Mouse (Mus musculus) midbrain, embryonic 15.5 days (tissue): ENCODE results near the gene Ddx25. TPM values are rescaled to one million over a fixed set of nuclear protein-coding genes. Genes with fewer than 3 reads are reported as not detected.
A peak's percentile ranks its signal among the peaks of the same experiment; 100 is the strongest.

Experiments
- ATAC-seq: fragments of 200-750 bp; cut with Nextera tagmentation; replicated peaks from 2 replicates; pipeline ENCODE4 v1.8.0; 2017; ENCODE audit warnings: moderate TSS enrichment
- H3K27ac ChIP-seq: fragments of 300-500 bp; sonication (generic); 2 replicates; pipeline ENCODE4 v1.5.1; 2015; ENCODE audit warnings: mild to moderate bottlenecking, inconsistent platforms
- H3K27me3 ChIP-seq: fragments of 300-500 bp; sonication (generic); replicated peaks from 2 replicates; pipeline ENCODE4 v1.6.1; 2015; ENCODE audit warnings: inconsistent platforms
- H3K36me3 ChIP-seq: fragments of 300-500 bp; sonication (generic); replicated peaks from 2 replicates; pipeline ENCODE4 v1.6.1; 2015; ENCODE audit warnings: inconsistent platforms
- H3K4me1 ChIP-seq: fragments of 300-500 bp; sonication (generic); 2 replicates; pipeline ENCODE4 v1.6.1; 2015; ENCODE audit warnings: inconsistent platforms
- H3K4me2 ChIP-seq: fragments of 300-500 bp; sonication (generic); 2 replicates; pipeline ENCODE4 v1.6.1; 2015; ENCODE audit warnings: inconsistent platforms, mild to moderate bottlenecking, moderate library complexity
- H3K4me3 ChIP-seq: fragments of 300-500 bp; sonication (generic); 2 replicates; pipeline ENCODE4 v1.5.1; 2015; ENCODE audit warnings: mild to moderate bottlenecking, inconsistent platforms
- H3K9ac ChIP-seq: fragments of 300-500 bp; sonication (generic); 2 replicates; pipeline ENCODE4 v1.6.1; 2015; ENCODE audit warnings: mild to moderate bottlenecking, inconsistent platforms
- H3K9me3 ChIP-seq: fragments of 300-500 bp; sonication (generic); 2 replicates; pipeline ENCODE4 v1.6.1; 2016; ENCODE audit warnings: inconsistent platforms
- WGBS: fragments of 180-500 bp; shearing (Covaris S2); methylation state at CpG from one replicate; pipeline ENCODE4 v1.1.7; 2015; ENCODE audit warnings: mixed read lengths; 5-methylcytosine and 5-hydroxymethylcytosine counted together
- polyA plus RNA-seq: library from polyadenylated mRNA; unstranded; fragments of >200 nt; fragmentation: Nextera tagmentation; extraction: Ambion mirVana; gene quantifications from 2 replicates; pipeline ENCODE4 v1.2.1, GENCODE M21; 2015

Gene Ddx25
- 27.9 and 30.0 TPM in 2 replicates for polyA plus RNA-seq

- WGBS: under 1% methylated on average over 59 of the region's 59 CpGs
- H3K36me3 ChIP-seq: peaks cover 13% of the 10 kb centered on the region; the same call in 1 of the 2 replicates
- ATAC-seq: peak; percentile 88
Observed at GRCm38 (mm10) chr9:35558257-35559008, at the start of gene Ddx25, which contains the start of gene Pus3. Gene Ddx25 (minus strand): TSS chr9:35558528. Gene Pus3 (plus strand): TSS chr9:35558595.

DNA sequence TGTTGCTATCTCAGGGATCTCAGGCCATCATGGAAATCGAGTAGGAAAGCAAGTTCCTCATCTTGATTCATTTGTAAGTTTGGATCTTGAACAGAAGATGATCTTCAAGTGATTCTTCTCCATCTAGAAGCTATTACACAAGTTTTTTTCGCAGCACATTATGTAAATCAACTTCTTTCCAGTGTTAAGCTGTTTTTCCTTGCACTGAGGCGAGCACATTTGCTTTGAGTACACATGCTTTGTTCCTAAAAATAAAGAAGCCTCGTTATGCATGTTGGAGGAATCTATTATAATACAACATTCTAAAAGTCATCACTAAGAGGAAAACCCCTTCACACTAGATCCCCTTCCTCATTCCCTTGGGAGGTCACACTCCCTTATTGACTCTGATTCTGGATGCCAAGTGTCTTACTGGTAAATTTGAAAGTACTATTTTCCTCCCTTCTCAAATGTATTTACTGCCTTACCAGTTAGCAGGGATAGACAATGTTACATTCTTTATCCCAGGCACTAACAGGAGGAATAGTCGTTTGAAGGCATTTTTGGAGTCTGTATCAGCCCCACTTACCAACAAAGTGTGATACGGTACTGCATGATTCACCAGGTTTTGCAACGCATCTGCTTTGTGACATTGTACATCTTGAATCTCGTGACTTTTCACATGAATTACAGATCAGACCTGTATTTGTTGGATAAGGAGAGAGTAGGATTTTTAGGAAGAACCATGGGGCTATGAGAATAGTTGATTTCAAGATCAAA lies 49.5 kb upstream of the Ddx25 start:
- no peak overlapping the region for H3K4me3 ChIP-seq
- H3K27ac ChIP-seq: no peak overlapping the region
- no peaks in the 10 kb centered on the region for H3K4me1 ChIP-seq
- no peaks in the 10 kb centered on the region for H3K36me3 ChIP-seq
- no peak overlapping the region for H3K9ac ChIP-seq
- no peaks in the 10 kb centered on the region for H3K27me3 ChIP-seq
- no peaks in the 10 kb centered on the region for H3K9me3 ChIP-seq
- H3K4me2 ChIP-seq: no peak overlapping the region
- WGBS: 60% methylated on average over 8 of the region's 8 CpGs
- no peak for ATAC-seq

More at GRCm38 (mm10) chr9:35558257-35559008, at the start of gene Ddx25, which contains the start of gene Pus3:
- Histone ChIP-seq H3K9me3 (no peaks in the 10 kb centered on the region), H3K4me1 (peaks cover 22% of the 10 kb centered on the region), H3K27me3 (no peaks in the 10 kb centered on the region), H3K9ac (peak within 1 kb of the TSS; percentile 69), H3K4me3 (peak within 1 kb of the TSS; percentile 77), H3K27ac (peak within 1 kb of the TSS; percentile 86), H3K4me2 (peak within 1 kb of the TSS; percentile 87)

- no peak overlapping the region for H3K4me2 ChIP-seq
- H3K27ac ChIP-seq: no peak overlapping the region
- H3K4me1 ChIP-seq: no peaks in the 10 kb centered on the region
- H3K9ac ChIP-seq: no peak overlapping the region
- no peaks in the 10 kb centered on the region for H3K36me3 ChIP-seq
- H3K9me3 ChIP-seq: no peaks in the 10 kb centered on the region
- 0 out of 2 replicates have a peak, but pooled peaks have one; percentile 52 for ATAC-seq
- no peak overlapping the region for H3K4me3 ChIP-seq
- H3K27me3 ChIP-seq: no peaks in the 10 kb centered on the region
- 20% methylated on average over 2 of the region's 2 CpGs for WGBS
Observed at GRCm38 (mm10) chr9:35592903-35593302, 34.6 kb upstream of the Ddx25 start.

DNA sequence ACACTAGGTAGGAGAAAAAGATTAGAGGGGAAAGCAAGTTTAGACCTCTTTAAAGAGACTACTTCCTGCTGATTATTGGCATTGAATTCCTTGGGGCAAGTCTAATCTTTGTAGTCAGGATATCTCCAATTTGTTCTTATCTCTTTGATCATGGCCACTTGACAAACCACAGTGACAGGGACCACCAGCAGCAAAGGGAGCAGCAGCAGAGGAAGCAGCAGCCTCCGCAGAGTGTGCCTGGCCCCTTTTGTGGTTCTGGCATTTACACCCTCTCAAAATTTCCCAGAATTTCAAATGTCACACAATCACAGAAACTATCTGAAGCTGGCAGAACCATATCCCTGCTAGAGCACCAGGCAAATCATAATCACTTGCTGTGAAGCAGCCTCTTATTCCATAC lies 29.3 kb upstream of the Ddx25 start:
- 50% methylated on average over 1 of the region's 1 CpGs for WGBS
- no peak overlapping the region for H3K27ac ChIP-seq
- no peak for ATAC-seq
- no peak overlapping the region for H3K9ac ChIP-seq
- H3K4me3 ChIP-seq: no peak overlapping the region
- no peak overlapping the region for H3K4me2 ChIP-seq
- H3K9me3 ChIP-seq: no peaks in the 10 kb centered on the region
- H3K36me3 ChIP-seq: no peaks in the 10 kb centered on the region
- no peaks in the 10 kb centered on the region for H3K27me3 ChIP-seq
- H3K4me1 ChIP-seq: no peaks in the 10 kb centered on the region

GRCm38 (mm10) chr9:35574416-35574815 lies 16.1 kb upstream of the Ddx25 start:
- Histone ChIP-seq H3K27ac (no peak overlapping the region), H3K4me1 (peaks cover 8% of the 10 kb centered on the region), H3K36me3 (no peaks in the 10 kb centered on the region), H3K9me3 (no peaks in the 10 kb centered on the region), H3K9ac (peak overlapping the region; percentile 35), H3K4me2 (peak overlapping the region; percentile 67), H3K27me3 (0 out of 2 replicates have a peak, but pooled peaks cover 7% of the 10 kb centered on the region), H3K4me3 (peak overlapping the region; percentile 39)
- 3% methylated on average over 32 of the region's 32 CpGs for WGBS
- no peak for ATAC-seq

DNA sequence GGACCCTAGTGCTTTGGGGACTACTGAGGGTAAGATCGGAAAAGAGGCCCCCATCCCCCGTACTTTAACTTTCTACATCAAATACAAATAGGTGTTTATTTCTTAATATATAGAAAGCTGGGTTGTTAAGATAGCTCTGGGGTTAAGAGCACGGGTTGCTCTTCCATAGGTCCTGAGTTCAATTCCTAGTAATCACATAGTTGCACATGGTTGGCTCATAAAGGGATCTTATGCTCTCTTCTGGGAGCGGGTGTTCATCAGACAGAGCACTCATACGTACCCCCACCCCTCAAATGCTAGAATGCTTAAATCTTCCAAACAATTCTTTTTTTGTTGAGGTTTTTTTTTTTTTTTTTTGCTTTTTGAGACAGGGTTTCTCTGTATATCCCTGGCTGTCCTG lies 12.3 kb upstream of the Ddx25 start:
- Histone ChIP-seq H3K27me3 (0 out of 2 replicates have a peak, but pooled peaks cover 7% of the 10 kb centered on the region), H3K4me3 (peak overlapping the region; percentile 86), H3K27ac (peak overlapping the region; percentile 91; the same call in 1 of the 2 replicates), H3K4me1 (peaks cover 23% of the 10 kb centered on the region), H3K9ac (peak overlapping the region; percentile 70), H3K9me3 (no peaks in the 10 kb centered on the region), H3K36me3 (peaks cover 10% of the 10 kb centered on the region), H3K4me2 (peak overlapping the region; percentile 81)
- 7% methylated on average over 5 of the region's 5 CpGs for WGBS
- ATAC-seq: peak; percentile 12; the same call in 1 of the 2 replicates

DNA sequence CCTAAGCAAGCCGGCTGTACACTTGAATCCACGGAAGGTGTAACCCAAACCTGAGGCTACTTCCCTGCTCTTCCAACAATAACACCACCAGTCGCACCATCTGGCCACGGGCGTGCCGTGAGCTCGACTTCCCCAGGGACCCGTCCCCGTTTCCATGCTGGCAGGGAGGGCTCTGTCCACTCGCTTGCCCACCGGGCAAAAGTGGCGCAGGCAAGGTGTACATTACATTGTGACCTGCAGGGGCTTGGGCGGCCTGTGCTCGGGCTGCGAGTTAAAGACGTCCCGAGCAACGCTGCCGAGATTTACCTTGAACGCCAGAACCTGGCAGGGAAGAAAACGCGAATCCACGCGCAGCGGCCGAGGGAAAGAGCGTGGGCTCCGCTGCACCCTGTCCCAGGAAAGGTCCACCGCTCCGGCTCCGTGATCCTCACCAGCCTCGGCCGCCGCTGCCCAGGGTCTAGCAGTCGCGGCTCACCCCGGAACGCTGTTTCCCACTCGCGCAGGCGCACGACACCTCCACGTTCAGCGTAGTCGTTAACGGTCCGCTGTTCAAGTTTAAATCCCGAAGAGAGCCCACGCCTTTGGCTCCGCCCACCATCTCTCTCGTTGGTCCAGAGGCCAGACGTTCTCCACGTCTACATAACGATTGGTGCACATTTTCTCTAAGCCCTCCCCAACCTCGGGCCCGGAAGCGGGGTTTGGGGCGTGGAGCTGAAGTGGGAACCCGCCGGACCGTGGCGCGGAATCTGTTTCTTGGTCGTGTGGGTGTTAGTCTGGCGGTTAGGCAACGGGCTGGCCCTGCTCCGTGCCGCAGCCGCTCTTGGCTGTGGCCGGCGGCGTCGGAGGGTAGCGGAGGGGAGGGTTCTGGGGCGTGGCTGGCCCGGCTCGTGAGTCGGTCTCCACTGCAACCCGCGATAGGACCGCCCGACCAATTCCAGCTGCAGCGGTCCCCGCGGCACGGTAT lies 11.5 kb upstream of the Ddx25 start, which contains the start of the genes Pate2 and Hyls1:
Gene Pate2 (plus strand): TSS at position 714 of the 964 bp plus-strand sequence.
Gene Hyls1 (minus strand): TSS at position 828 of the 964 bp plus-strand sequence.
- Histone ChIP-seq H3K4me1 (peaks cover 23% of the 10 kb centered on the region), H3K9ac (peak within 1 kb of the TSS; percentile 70), H3K4me3 (peak within 1 kb of the TSS; percentile 86), H3K27me3 (0 out of 2 replicates have a peak, but pooled peaks cover 7% of the 10 kb centered on the region), H3K36me3 (peaks cover 18% of the 10 kb centered on the region), H3K27ac (peak within 1 kb of the TSS; percentile 91), H3K9me3 (no peaks in the 10 kb centered on the region), H3K4me2 (peak within 1 kb of the TSS; percentile 81)
- WGBS: under 1% methylated on average over 86 of the region's 86 CpGs
- ATAC-seq: peak; percentile 98

GRCm38 (mm10) chr9:35567995-35568394 lies 9.7 kb upstream of the Ddx25 start:
- Histone ChIP-seq H3K27ac (no peak overlapping the region), H3K4me3 (no peak overlapping the region), H3K9me3 (no peaks in the 10 kb centered on the region), H3K27me3 (no peaks in the 10 kb centered on the region), H3K9ac (no peak overlapping the region), H3K4me2 (no peak overlapping the region), H3K4me1 (peaks cover 18% of the 10 kb centered on the region), H3K36me3 (peaks cover 18% of the 10 kb centered on the region)
- no peak for ATAC-seq
- WGBS: 86% methylated on average over 3 of the region's 3 CpGs

DNA sequence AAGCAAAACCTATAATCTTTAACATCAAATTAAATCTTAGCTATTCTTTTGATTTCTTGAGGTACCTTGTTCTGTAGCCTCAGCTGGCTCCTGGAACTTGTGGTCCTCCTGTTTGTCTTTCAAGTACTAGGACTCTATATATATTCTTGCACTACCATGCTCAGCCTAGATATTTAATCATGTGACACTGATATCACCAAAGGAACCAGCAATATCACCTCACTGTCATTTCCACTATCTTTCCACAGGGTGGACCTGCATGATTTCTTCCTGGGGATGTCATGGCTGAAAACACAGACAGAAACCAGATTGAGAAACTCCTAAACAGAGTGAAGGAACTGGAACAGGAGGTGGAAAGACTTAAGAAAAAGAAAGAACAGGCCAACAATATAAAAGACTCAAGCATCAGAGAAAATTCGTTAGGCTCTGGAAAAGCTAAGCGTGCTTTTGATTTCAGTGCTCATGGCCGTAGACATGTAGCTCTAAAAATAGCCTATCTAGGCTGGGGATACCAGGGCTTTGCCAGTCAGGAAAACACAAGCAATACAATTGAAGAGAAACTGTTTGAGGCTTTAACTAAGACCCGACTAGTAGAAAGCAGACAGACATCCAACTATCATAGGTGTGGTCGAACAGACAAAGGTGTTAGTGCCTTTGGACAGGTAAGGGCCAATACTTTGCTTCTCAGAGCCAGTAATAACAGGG lies 6.4 kb upstream of the Ddx25 start:
- Histone ChIP-seq H3K4me1 (peaks cover 24% of the 10 kb centered on the region), H3K27me3 (no peaks in the 10 kb centered on the region), H3K9me3 (no peaks in the 10 kb centered on the region), H3K36me3 (peaks cover 25% of the 10 kb centered on the region), H3K4me2 (no peak overlapping the region), H3K27ac (no peak overlapping the region), H3K9ac (no peak overlapping the region), H3K4me3 (no peak overlapping the region)
- no peak for ATAC-seq
- 97% methylated on average over 5 of the region's 5 CpGs for WGBS

DNA sequence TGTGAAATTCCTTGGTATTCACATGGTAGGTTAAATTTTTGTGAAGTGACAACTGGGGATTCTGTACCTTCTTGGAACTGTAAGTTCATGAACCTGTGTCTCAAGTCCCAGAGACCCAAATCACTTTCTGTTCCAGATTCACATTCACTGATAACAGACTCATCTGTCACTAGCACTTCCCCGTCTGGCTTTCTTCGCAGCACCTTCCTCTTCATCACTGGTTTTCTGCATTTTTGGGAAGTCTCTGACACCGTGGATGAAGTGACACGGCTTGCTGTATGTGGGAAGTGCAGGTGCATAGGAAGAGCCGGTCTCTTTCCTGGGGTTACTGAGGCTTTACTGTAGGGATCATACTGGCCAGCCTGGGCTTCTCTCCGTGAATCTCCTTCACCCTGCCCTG lies 3.3 kb upstream of the Ddx25 start:
- Histone ChIP-seq H3K36me3 (peaks cover 19% of the 10 kb centered on the region), H3K4me3 (no peak overlapping the region), H3K9me3 (no peaks in the 10 kb centered on the region), H3K9ac (no peak overlapping the region), H3K27ac (no peak overlapping the region), H3K27me3 (no peaks in the 10 kb centered on the region), H3K4me1 (peaks cover 22% of the 10 kb centered on the region), H3K4me2 (no peak overlapping the region)
- no peak for ATAC-seq
- 93% methylated on average over 6 of the region's 6 CpGs for WGBS

DNA sequence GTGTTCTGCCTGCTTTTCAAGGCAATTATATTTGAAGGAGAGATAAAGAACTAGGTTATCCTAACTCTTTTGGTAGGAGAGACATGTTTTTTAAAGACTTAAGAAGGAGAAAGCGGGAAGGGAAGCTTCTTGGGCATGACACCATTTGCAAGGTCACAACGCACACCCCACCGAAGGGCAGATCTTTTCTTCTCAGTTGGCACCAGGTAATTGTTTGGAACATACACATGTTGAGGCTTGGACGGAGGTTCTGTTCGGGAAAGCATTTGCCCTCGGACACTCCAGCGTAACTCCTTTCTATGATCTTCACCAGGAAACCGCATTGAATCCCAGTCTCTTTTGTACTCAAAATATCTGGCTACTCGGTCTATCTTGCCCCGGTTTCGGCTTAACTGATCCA lies 2.7 kb upstream of the Ddx25 start:
- Histone ChIP-seq H3K4me3 (no peak overlapping the region), H3K9ac (no peak overlapping the region)
- no peak for ATAC-seq

More for the DNA sequence above, 2.7 kb upstream of the Ddx25 start:
- WGBS: 95% methylated on average over 11 of the region's 11 CpGs
- Histone ChIP-seq H3K4me1 (peaks cover 22% of the 10 kb centered on the region), H3K4me2 (no peak overlapping the region), H3K9me3 (no peaks in the 10 kb centered on the region), H3K36me3 (peaks cover 15% of the 10 kb centered on the region), H3K27me3 (no peaks in the 10 kb centered on the region), H3K27ac (no peak overlapping the region)
